Mouse (Mus musculus) heart, postnatal 14 days (tissue): ENCODE data around the gene Trappc10. TPM values are rescaled to one million over a fixed set of nuclear protein-coding genes. Genes with fewer than 3 reads are reported as not detected.

Experiments used
- DNase-seq, 2 experiments: peaks; one replicate each; pipeline ENCODE4 v3.0.0; 2021 to 2022
- intact Hi-C: fragments of 180-260 bp; cut with DNase I; formaldehyde crosslinking; loops from one replicate; pipeline ENCODE4 v1.15.1; 2025
- total RNA-seq, 2 experiments: library from RNA; stranded (reverse); gene quantifications; 2 replicates each; pipeline ENCODE4 v1.2.3; 2021

Trappc10 gene
- total RNA-seq, 2 experiments from 2014 or later, result 42.0 to 42.8 TPM

- intact Hi-C loops, result loop anchor here (10.0 kb wide), 1 partner anchor 541 kb away; the partner anchor contains the start of gene Ube2g2
- DNase-seq, result no peak
These were observed 79.0 kb downstream of the Trappc10 start for GRCm38 (mm10) chr10:78165256-78166005.

- no peak for DNase-seq
- intact Hi-C loops, result loop anchor here (10.0 kb wide), 1 partner anchor 540 kb away; the partner anchor contains the start of gene Ube2g2
These were observed 79.7 kb downstream of the Trappc10 start for GRCm38 (mm10) chr10:78164786-78165185.

DNA sequence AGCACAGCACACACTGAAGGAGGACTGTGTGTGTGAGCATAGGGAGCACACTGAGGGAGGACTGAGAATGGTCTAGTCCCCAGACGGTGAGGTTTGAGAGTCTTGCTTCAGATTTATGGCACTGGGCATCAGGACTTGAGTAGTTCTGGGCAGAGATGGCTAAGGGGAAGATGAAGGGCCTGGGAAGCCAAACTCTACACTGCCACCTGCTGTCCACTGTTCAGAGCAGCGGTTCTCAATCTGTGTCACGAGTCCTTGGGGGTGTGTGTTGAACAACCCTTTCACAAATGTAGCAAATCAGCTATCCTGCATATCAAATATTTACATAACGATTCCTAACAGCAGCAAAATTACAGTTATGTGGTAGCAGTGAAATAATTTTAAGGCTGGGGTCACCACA is 80.5 kb downstream of the Trappc10 start:
- intact Hi-C loops, result loop anchor here (1.0 to 10.0 kb wide), 2 partner anchors 133 to 539 kb away; partner anchors contain the start of gene Ube2g2
- DNase-seq, result peak; percentile 71 to 84

- intact Hi-C loops, result loop anchor here (1.0 to 10.0 kb wide), 2 partner anchors 132 to 538 kb away; partner anchors contain the start of gene Ube2g2
- DNase-seq, result no peak
These were observed 81.2 kb downstream of the Trappc10 start for GRCm38 (mm10) chr10:78163241-78163640.

GRCm38 (mm10) chr10:78162646-78163045 is 81.8 kb downstream of the Trappc10 start:
- DNase-seq, result no peak
- intact Hi-C loops, result loop anchor here (1.0 to 10.0 kb wide), 2 partner anchors 131 to 538 kb away; partner anchors contain the start of gene Ube2g2

DNA sequence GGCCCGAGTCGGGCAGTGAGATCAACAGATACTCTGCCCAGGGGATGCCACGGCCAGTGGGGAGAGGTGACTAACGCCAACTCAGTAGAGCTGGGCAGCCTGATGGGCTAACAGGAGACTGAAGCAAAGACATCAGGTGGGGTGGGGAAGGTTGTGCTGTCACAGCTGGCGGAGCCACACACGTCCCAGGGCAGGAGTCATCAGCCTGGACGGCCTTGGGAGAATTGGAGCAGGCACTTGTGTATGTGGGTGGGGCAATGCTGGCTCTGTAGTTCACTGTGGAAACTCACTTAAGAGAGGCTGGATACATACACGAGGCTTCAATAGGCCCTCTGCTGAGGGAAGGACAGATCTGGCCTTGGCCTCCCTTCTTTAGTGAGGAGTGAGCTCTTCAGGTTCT is 83.3 kb downstream of the Trappc10 start:
- intact Hi-C loops, result loop anchor here (2.0 to 10.0 kb wide), 2 partner anchors 176 to 536 kb away; partner anchors contain the start of gene Ube2g2
- DNase-seq, result no peak

- intact Hi-C loops, result loop anchor here (1.0 to 10.0 kb wide), 3 partner anchors 91 to 536 kb away; partner anchors contain the start of genes Icosl and Ube2g2
- DNase-seq, result no peak
These were observed 83.9 kb downstream of the Trappc10 start for GRCm38 (mm10) chr10:78160369-78161095.

GRCm38 (mm10) chr10:78159906-78160305 is 84.5 kb downstream of the Trappc10 start:
- intact Hi-C loops, result loop anchor here (1.0 to 10.0 kb wide), 3 partner anchors 91 to 535 kb away; partner anchors contain the start of genes Icosl and Ube2g2
- peak; percentile 86 to 92 for DNase-seq

DNA sequence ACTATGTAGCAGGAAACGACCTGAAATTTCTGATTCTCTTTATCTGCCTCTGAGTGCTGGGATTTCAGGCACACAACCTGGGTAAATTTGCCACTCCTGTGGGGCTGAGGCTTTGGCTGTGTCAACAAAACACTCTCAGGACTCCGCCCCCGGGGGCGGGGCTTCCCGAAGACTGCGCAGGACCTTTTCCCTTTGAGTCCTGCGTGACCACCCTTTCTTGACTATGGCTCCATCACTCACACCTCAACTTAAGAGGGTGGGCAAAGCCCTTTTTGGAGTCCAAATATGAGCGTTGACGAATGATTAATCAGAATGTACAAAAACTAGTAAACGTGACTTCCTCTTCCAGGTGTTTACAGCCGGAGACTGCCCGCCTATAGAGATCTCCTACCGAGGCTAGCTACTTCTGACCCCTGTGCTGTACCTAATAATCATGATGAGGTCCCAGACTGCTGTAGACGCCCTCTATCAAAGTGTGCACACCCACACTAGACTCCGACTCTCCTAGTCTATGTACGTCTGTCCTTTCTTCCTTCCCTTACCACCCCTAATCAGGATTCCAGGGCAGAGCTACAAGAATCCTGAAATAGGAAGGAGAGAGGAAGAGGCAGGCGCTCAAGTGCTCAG is 85.1 kb downstream of the Trappc10 start:
- DNase-seq, result peak; percentile 65
- intact Hi-C loops, result no loop called here

GRCm38 (mm10) chr10:78158041-78158440 is 86.4 kb downstream of the Trappc10 start:
- intact Hi-C loops, result no loop called here
- DNase-seq, result no peak

GRCm38 (mm10) chr10:78156926-78157325 is 87.5 kb downstream of the Trappc10 start:
- no peak for DNase-seq
- intact Hi-C loops, result no loop called here

DNA sequence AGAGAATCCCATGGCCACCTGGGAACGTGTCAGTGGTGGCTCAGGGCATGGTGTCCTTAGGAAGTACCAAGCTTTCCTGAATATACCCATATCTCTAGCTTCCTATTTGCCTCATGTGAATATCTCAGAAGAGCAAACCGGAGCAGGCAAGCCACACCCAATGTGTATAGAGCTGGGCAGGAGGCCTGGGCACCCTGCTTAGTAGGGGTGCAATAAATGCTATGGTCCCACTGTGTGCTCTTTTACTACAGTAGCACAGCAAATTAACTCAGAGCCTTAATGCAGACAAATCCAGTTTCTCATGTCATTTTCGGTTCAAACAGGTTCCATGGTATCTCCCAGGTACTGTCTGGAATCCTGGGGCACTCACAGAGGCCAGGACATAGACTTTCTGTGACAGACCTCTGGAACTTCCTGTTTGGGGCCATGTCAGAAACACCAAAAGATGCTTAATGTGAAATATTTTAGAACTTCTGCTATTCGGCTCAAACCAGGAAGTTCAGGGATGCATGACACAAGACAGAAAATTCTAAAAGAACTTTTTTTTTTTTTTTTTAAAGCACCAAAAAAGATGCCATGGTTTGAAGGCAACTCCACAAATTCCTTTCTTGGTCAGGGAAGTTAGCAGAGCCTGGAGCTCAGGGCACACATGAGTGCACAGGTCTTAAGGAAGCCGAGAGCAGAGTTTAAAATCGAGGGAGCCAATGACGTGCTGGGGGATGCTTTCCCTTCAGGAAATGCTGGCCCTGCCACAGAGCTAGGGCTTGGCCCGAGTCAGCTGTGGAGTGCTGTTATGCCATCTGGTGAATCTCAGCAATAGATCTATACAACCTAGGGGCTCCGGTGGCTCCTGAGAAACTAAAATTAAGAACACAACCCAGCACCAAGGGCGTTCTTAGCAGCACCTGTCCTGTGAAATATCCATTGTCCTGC is 95.3 kb downstream of the Trappc10 start:
- no peak for DNase-seq

DNA sequence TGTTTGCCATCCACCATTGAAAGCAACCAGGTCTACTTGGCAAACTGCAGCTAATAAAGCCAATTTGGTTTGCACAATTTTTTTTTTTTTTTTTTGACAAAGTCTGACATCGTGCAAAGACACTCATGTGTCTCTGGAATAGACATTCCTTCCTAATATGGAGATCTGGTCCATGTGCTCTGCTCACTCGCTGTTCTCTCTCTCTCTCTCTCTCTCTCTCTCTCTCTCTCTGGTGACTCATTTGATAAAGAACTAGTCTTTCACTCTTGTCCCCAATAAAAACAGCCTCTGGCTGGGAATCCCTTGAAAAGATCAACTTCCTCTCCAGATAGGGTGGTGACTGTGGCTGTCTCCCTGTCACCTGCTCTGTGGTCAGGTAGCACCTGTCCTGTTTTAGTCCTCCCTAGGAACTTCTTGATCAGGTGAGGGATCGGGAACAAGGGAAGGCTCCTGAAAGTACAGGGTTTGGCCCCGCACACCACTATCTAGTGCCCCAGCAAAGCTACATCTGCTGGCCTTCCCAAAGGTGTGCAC is 96.5 kb downstream of the Trappc10 start:
- intact Hi-C loops, result no loop called here
- no peak for DNase-seq

More for the DNA sequence above, 95.3 kb downstream of the Trappc10 start:
- intact Hi-C loops, result no loop called here

GRCm38 (mm10) chr10:78143727-78144505 is 100.5 kb downstream of the Trappc10 start:
- intact Hi-C loops, result no loop called here
- DNase-seq, result no peak

DNA sequence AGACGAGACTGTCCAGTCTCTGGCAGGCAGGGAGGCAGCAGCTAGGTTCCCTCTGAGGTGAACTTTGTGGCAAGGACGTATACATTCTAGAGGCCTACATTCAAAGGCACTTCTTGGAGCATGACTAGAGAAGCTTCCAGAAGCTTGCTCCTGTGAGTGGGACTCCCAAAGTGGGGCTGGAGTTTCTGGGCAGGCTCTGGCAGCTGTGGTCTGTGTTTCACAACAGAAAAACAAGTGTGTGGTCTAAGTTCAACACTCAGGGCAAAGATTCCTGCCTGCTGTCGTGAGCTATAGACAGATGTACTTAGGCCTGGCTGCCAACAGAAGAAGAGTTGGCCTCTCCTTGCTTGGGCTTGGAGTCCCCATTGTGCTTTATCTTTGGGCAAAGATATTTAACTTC is 103.6 kb downstream of the Trappc10 start:
- intact Hi-C loops, result no loop called here

DNA sequence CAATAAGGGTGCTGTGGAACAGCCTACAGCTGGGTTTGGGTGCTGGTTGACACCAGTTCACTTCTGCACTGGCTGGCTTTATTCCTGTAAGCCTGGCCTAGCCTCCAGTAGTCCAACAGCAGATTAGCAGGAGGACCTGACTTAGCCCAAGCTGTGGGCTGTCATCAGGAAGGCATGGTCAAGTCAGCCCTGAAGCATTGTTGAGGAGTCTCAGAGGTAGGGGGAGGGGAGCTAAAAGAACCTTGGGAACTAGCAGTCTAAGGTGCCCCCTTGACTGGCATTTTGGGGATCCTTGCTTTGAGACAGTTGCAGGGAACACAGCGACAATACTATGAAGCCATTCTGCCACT is 104.2 kb downstream of the Trappc10 start:
- no peak for DNase-seq
- intact Hi-C loops, result no loop called here

More for the DNA sequence above, 103.6 kb downstream of the Trappc10 start:
- no peak for DNase-seq

GRCm38 (mm10) chr10:78139572-78140250 is 104.7 kb downstream of the Trappc10 start:
- intact Hi-C loops, result no loop called here
- no peak for DNase-seq
